Mouse (Mus musculus) cerebellum, postnatal 36 days (tissue): ENCODE data around the gene Plekha4.
A peak's percentile ranks its signal among the peaks of the same experiment; 100 is the strongest.
"Not testable (repeated sequence)": the region's sequence is repeated elsewhere in the genome, so short reads cannot be mapped to it uniquely, and the experiment has no call there.

Source experiments
- DNase-seq, 2 experiments: peaks; one replicate each; pipeline ENCODE4 v3.0.0; 2021 to 2022; ENCODE audit warnings: mixed read lengths in 2 of 2

Plekha4 gene

GRCm38 (mm10) chr7:45509181-45509882 is 16.8 kb upstream of the Plekha4 start:
- DNase-seq: no peak

GRCm38 (mm10) chr7:45509912-45510787 is 16.0 kb upstream of the Plekha4 start, which contains the start of gene Nucb1:
TSS of gene Nucb1 (minus strand) at chr7:45510406.
- peak; percentile 87 to 91 for DNase-seq

- DNase-seq: no peak
Observed at GRCm38 (mm10) chr7:45514411-45514810, 11.7 kb upstream of the Plekha4 start.

GRCm38 (mm10) chr7:45515436-45515835 is 10.7 kb upstream of the Plekha4 start:
- no peak for DNase-seq

- not testable (repeated sequence) for DNase-seq
Observed at GRCm38 (mm10) chr7:45516846-45517245, 9.3 kb upstream of the Plekha4 start.

GRCm38 (mm10) chr7:45518618-45519017 is 7.5 kb upstream of the Plekha4 start:
- DNase-seq: no peak

GRCm38 (mm10) chr7:45519345-45520120 is 6.6 kb upstream of the Plekha4 start:
- DNase-seq: no peak

- no peak for DNase-seq
Observed at GRCm38 (mm10) chr7:45520605-45521004, 5.5 kb upstream of the Plekha4 start.

- peak; percentile 80 for DNase-seq
Observed at GRCm38 (mm10) chr7:45521728-45522184, 4.4 kb upstream of the Plekha4 start.

- no peak for DNase-seq
Observed at GRCm38 (mm10) chr7:45522194-45522752, 3.9 kb upstream of the Plekha4 start.

- no peak for DNase-seq
Observed at GRCm38 (mm10) chr7:45522957-45523676, 3.0 kb upstream of the Plekha4 start.

GRCm38 (mm10) chr7:45523678-45524170 is 2.4 kb upstream of the Plekha4 start:
- DNase-seq: no peak

- no peak for DNase-seq
Observed at GRCm38 (mm10) chr7:45524841-45525621, 1.1 kb upstream of the Plekha4 start.

GRCm38 (mm10) chr7:45526474-45527120 is 467 bp downstream of the Plekha4 start:
- DNase-seq: peak in 1 of 2 experiments; percentile 46

GRCm38 (mm10) chr7:45527169-45527568 is 1.0 kb downstream of the Plekha4 start:
- DNase-seq: not testable (repeated sequence)

GRCm38 (mm10) chr7:45529461-45529860 is 3.3 kb downstream of the Plekha4 start:
- DNase-seq: no peak

- no peak for DNase-seq
Observed at GRCm38 (mm10) chr7:45530643-45531042, 4.5 kb downstream of the Plekha4 start.

- no peak for DNase-seq
Observed at GRCm38 (mm10) chr7:45535676-45536075, 9.5 kb downstream of the Plekha4 start.

- DNase-seq: no peak
Observed at GRCm38 (mm10) chr7:45537602-45538001, 11.5 kb downstream of the Plekha4 start.
